Mouse (Mus musculus) embryonic facial prominence, embryonic 15.5 days (tissue): Measurements from ENCODE around the gene Diexf. TPM values are rescaled to one million over a fixed set of nuclear protein-coding genes. Genes with fewer than 3 reads are reported as not detected.

Source experiments
- ATAC-seq: fragments of 200-750 bp; cut with Nextera tagmentation; 2 replicates; pipeline ENCODE4 v1.8.0; 2017; ENCODE audit warnings: low read depth, moderate TSS enrichment; ENCODE audit not compliant: insufficient number of reproducible peaks, low FRiP score, low TSS enrichment
- H3K27ac ChIP-seq: fragments of 300-500 bp; sonication (generic); replicated peaks from 2 replicates; pipeline ENCODE4 v1.5.1; 2015; ENCODE audit warnings: mild to moderate bottlenecking, inconsistent platforms
- H3K27me3 ChIP-seq: fragments of 300-500 bp; sonication (generic); 2 replicates; pipeline ENCODE4 v1.6.1; 2015; ENCODE audit warnings: inconsistent platforms
- H3K36me3 ChIP-seq: fragments of 300-500 bp; sonication (generic); 2 replicates; pipeline ENCODE4 v1.6.1; 2015; ENCODE audit warnings: mild to moderate bottlenecking, inconsistent platforms
- H3K4me1 ChIP-seq: fragments of 300-500 bp; sonication (generic); 2 replicates; pipeline ENCODE4 v1.6.1; 2015; ENCODE audit warnings: inconsistent platforms
- H3K4me2 ChIP-seq: fragments of 300-500 bp; sonication (generic); replicated peaks from 2 replicates; pipeline ENCODE4 v1.6.1; 2015; ENCODE audit warnings: mild to moderate bottlenecking, inconsistent platforms
- H3K4me3 ChIP-seq: fragments of 300-500 bp; sonication (generic); replicated peaks from 2 replicates; pipeline ENCODE4 v1.5.1; 2015; ENCODE audit warnings: mild to moderate bottlenecking, inconsistent platforms
- H3K9ac ChIP-seq: fragments of 300-500 bp; sonication (generic); 2 replicates; pipeline ENCODE4 v1.6.1; 2015; ENCODE audit warnings: inconsistent platforms
- H3K9me3 ChIP-seq: fragments of 300-500 bp; sonication (generic); replicated peaks from 2 replicates; pipeline ENCODE4 v1.6.1; 2016; ENCODE audit warnings: inconsistent platforms
- WGBS: fragments of 180-500 bp; shearing (Covaris S2); methylation state at CpG from one replicate; pipeline ENCODE4 v1.1.7; 2015; 5-methylcytosine and 5-hydroxymethylcytosine counted together
- polyA plus RNA-seq: library from polyadenylated mRNA; unstranded; fragments of >200 nt; fragmentation: Nextera tagmentation; extraction: Ambion mirVana; gene quantifications from 2 replicates; pipeline ENCODE4 v1.2.1, GENCODE M21; 2015

The Diexf gene
- polyA plus RNA-seq, 1 experiment from 2014 or later: 8.6 TPM

GRCm38 (mm10) chr1:193042760-193043295 is 87.2 kb downstream of the Diexf start:
- 74% methylated on average over 3 of the region's 3 CpGs for WGBS
- H3K27me3 ChIP-seq: no peaks in the 10 kb centered on the region
- H3K4me3 ChIP-seq: no peak overlapping the region
- no peak overlapping the region for H3K9ac ChIP-seq
- no peaks in the 10 kb centered on the region for H3K4me1 ChIP-seq
- H3K9me3 ChIP-seq: no peaks in the 10 kb centered on the region
- ATAC-seq: no peak
- H3K27ac ChIP-seq: no peak overlapping the region
- H3K4me2 ChIP-seq: no peak overlapping the region
- no peaks in the 10 kb centered on the region for H3K36me3 ChIP-seq

Other genes with a start within 250 kb of the Diexf start
- gene Syt14, start 94.5 kb downstream of the Diexf start, polyA plus RNA-seq: 1.6 and 1.7 TPM in 2 replicates
- 51.2 and 56.7 TPM in 2 replicates for gene Irf6, start 22.8 kb upstream of the Diexf start, polyA plus RNA-seq
- gene A130010J15Rik, start 37.8 kb upstream of the Diexf start, polyA plus RNA-seq: 15.3 and 15.9 TPM in 2 replicates
- gene Traf3ip3, start 71.4 kb upstream of the Diexf start, polyA plus RNA-seq: 23.6 and 31.4 TPM in 2 replicates
- 17.9 and 20.1 TPM in 2 replicates for gene Lamb3, start 77.4 kb upstream of the Diexf start, polyA plus RNA-seq
- gene Hsd11b1, start 133.8 kb upstream of the Diexf start, polyA plus RNA-seq: 6.8 and 6.9 TPM in 2 replicates
- 29.5 and 30.8 TPM in 2 replicates for gene G0s2, start 142.9 kb upstream of the Diexf start, polyA plus RNA-seq
- gene Camk1g, start 240.0 kb upstream of the Diexf start, polyA plus RNA-seq: 14.6 and 15.4 TPM in 2 replicates